Mouse (Mus musculus) kidney, embryonic 15.5 days (tissue): ENCODE measurements at regions not wholly inside any gene's neighbourhood (a gene's known extent, or its start where the extent isn't known, plus 50 kb on each side); places are given as distances from the start of the nearest gene placed in this dataset.

Experiments
- ATAC-seq: fragments of 200-750 bp; cut with Nextera tagmentation; replicated peaks from 2 replicates; pipeline ENCODE4 v1.8.0; 2017; ENCODE audit warnings: moderate TSS enrichment; ENCODE audit not compliant: low FRiP score
- H3K27ac ChIP-seq: fragments of 300-500 bp; sonication (generic); 2 replicates; pipeline ENCODE4 v1.5.1; 2015; ENCODE audit warnings: mild to moderate bottlenecking, inconsistent platforms
- H3K27me3 ChIP-seq: fragments of 300-500 bp; sonication (generic); 2 replicates; pipeline ENCODE4 v1.6.1; 2015; ENCODE audit warnings: inconsistent platforms
- H3K36me3 ChIP-seq: fragments of 300-500 bp; sonication (generic); 2 replicates; pipeline ENCODE4 v1.6.1; 2015; ENCODE audit warnings: inconsistent platforms
- H3K4me1 ChIP-seq: fragments of 300-500 bp; sonication (generic); 2 replicates; pipeline ENCODE4 v1.6.1; 2015; ENCODE audit warnings: inconsistent platforms
- H3K4me2 ChIP-seq: fragments of 300-500 bp; sonication (generic); 2 replicates; pipeline ENCODE4 v1.6.1; 2015; ENCODE audit warnings: moderate library complexity, mild to moderate bottlenecking, inconsistent platforms
- H3K4me3 ChIP-seq: fragments of 300-500 bp; sonication (generic); replicated peaks from 2 replicates; pipeline ENCODE4 v1.5.1; 2015; ENCODE audit warnings: mild to moderate bottlenecking, inconsistent platforms
- H3K9ac ChIP-seq: fragments of 300-500 bp; sonication (generic); 2 replicates; pipeline ENCODE4 v1.6.1; 2015; ENCODE audit warnings: mild to moderate bottlenecking, inconsistent platforms
- H3K9me3 ChIP-seq: fragments of 300-500 bp; sonication (generic); replicated peaks from 2 replicates; pipeline ENCODE4 v1.6.1; 2016; ENCODE audit warnings: inconsistent platforms
- WGBS: fragments of 180-500 bp; shearing (Covaris S2); methylation state at CpG from one replicate; pipeline ENCODE4 v1.1.7; 2015; ENCODE audit warnings: mixed read lengths; 5-methylcytosine and 5-hydroxymethylcytosine counted together

- H3K27ac ChIP-seq: no peak overlapping the region
- no peaks in the 10 kb centered on the region for H3K4me1 ChIP-seq
- H3K4me3 ChIP-seq: no peak overlapping the region
- H3K9ac ChIP-seq: no peak overlapping the region
- H3K36me3 ChIP-seq: no peaks in the 10 kb centered on the region
- no peaks in the 10 kb centered on the region for H3K27me3 ChIP-seq
- ATAC-seq: no peak
- 90% methylated on average over 2 of the region's 2 CpGs for WGBS
- no peak overlapping the region for H3K4me2 ChIP-seq
- no peaks in the 10 kb centered on the region for H3K9me3 ChIP-seq
These were observed 383.5 kb downstream of the Rps29 start for GRCm38 (mm10) chr12:68775503-68775902.

GRCm38 (mm10) chr12:68774800-68775199 is 384.2 kb downstream of the Rps29 start:
- 91% methylated on average over 8 of the region's 8 CpGs for WGBS
- no peaks in the 10 kb centered on the region for H3K27me3 ChIP-seq
- H3K4me3 ChIP-seq: no peak overlapping the region
- no peak overlapping the region for H3K27ac ChIP-seq
- no peak overlapping the region for H3K9ac ChIP-seq
- no peaks in the 10 kb centered on the region for H3K36me3 ChIP-seq
- no peak overlapping the region for H3K4me2 ChIP-seq
- no peaks in the 10 kb centered on the region for H3K9me3 ChIP-seq
- ATAC-seq: no peak
- H3K4me1 ChIP-seq: no peaks in the 10 kb centered on the region

- ATAC-seq: no peak
These were observed 400.5 kb downstream of the Rps29 start for GRCm38 (mm10) chr12:68758263-68759020.

GRCm38 (mm10) chr12:68728882-68729281 is 430.1 kb downstream of the Rps29 start:
- Histone ChIP-seq H3K27ac (no peak overlapping the region), H3K9me3 (no peaks in the 10 kb centered on the region), H3K4me1 (no peaks in the 10 kb centered on the region), H3K36me3 (no peaks in the 10 kb centered on the region), H3K27me3 (no peaks in the 10 kb centered on the region), H3K9ac (no peak overlapping the region), H3K4me3 (no peak overlapping the region), H3K4me2 (no peak overlapping the region)
- ATAC-seq: no peak
- WGBS: 55% methylated on average over 2 of the region's 2 CpGs

More at GRCm38 (mm10) chr12:68758263-68759020, 400.5 kb downstream of the Rps29 start:
- 88% methylated on average over 7 of the region's 7 CpGs for WGBS
- H3K4me1 ChIP-seq: no peaks in the 10 kb centered on the region
- no peaks in the 10 kb centered on the region for H3K36me3 ChIP-seq
- no peaks in the 10 kb centered on the region for H3K9me3 ChIP-seq
- H3K4me2 ChIP-seq: no peak overlapping the region
- no peak overlapping the region for H3K9ac ChIP-seq
- H3K4me3 ChIP-seq: no peak overlapping the region
- no peaks in the 10 kb centered on the region for H3K27me3 ChIP-seq
- H3K27ac ChIP-seq: no peak overlapping the region

GRCm38 (mm10) chr12:68718946-68719345 is 440.0 kb downstream of the Rps29 start:
- Histone ChIP-seq H3K4me2 (no peak overlapping the region), H3K27ac (no peak overlapping the region), H3K4me3 (no peak overlapping the region), H3K9ac (no peak overlapping the region), H3K4me1 (no peaks in the 10 kb centered on the region), H3K36me3 (no peaks in the 10 kb centered on the region), H3K27me3 (no peaks in the 10 kb centered on the region), H3K9me3 (no peaks in the 10 kb centered on the region)
- ATAC-seq: no peak

GRCm38 (mm10) chr12:68694275-68695267 is 464.4 kb downstream of the Rps29 start:
- no peak for ATAC-seq
- Histone ChIP-seq H3K9me3 (no peaks in the 10 kb centered on the region), H3K4me3 (no peak overlapping the region), H3K27me3 (no peaks in the 10 kb centered on the region), H3K36me3 (no peaks in the 10 kb centered on the region), H3K4me1 (peaks cover 4% of the 10 kb centered on the region; the same call in 1 of the 2 replicates), H3K4me2 (no peak overlapping the region), H3K9ac (no peak overlapping the region), H3K27ac (no peak overlapping the region)
- WGBS: 36% methylated on average over 11 of the region's 11 CpGs

GRCm38 (mm10) chr12:68688262-68688661 is 470.7 kb downstream of the Rps29 start:
- 53% methylated on average over 3 of the region's 3 CpGs for WGBS
- no peak overlapping the region for H3K4me2 ChIP-seq
- H3K36me3 ChIP-seq: no peaks in the 10 kb centered on the region
- no peaks in the 10 kb centered on the region for H3K9me3 ChIP-seq
- no peak overlapping the region for H3K4me3 ChIP-seq
- H3K27me3 ChIP-seq: no peaks in the 10 kb centered on the region
- H3K27ac ChIP-seq: no peak overlapping the region
- no peak overlapping the region for H3K9ac ChIP-seq
- ATAC-seq: no peak
- H3K4me1 ChIP-seq: no peaks in the 10 kb centered on the region

- Histone ChIP-seq H3K9me3 (no peaks in the 10 kb centered on the region), H3K36me3 (no peaks in the 10 kb centered on the region), H3K9ac (no peak overlapping the region), H3K4me1 (no peaks in the 10 kb centered on the region), H3K4me2 (no peak overlapping the region), H3K4me3 (no peak overlapping the region), H3K27ac (no peak overlapping the region), H3K27me3 (no peaks in the 10 kb centered on the region)
- ATAC-seq: no peak
- WGBS: 58% methylated on average over 1 of the region's 1 CpGs
These were observed 475.1 kb downstream of the Rps29 start for GRCm38 (mm10) chr12:68683897-68684296.

GRCm38 (mm10) chr12:68683176-68683575 is 475.8 kb downstream of the Rps29 start:
- Histone ChIP-seq H3K27ac (no peak overlapping the region), H3K4me2 (no peak overlapping the region), H3K4me3 (no peak overlapping the region), H3K36me3 (no peaks in the 10 kb centered on the region), H3K9me3 (no peaks in the 10 kb centered on the region), H3K27me3 (no peaks in the 10 kb centered on the region), H3K4me1 (no peaks in the 10 kb centered on the region), H3K9ac (no peak overlapping the region)
- ATAC-seq: no peak
- WGBS: 8% methylated on average over 4 of the region's 4 CpGs

GRCm38 (mm10) chr12:68680668-68681067 is 478.3 kb downstream of the Rps29 start:
- no peaks in the 10 kb centered on the region for H3K9me3 ChIP-seq
- H3K27ac ChIP-seq: no peak overlapping the region
- no peak overlapping the region for H3K9ac ChIP-seq
- 92% methylated on average over 3 of the region's 3 CpGs for whole genome bisulfite sequencing
- no peak overlapping the region for H3K4me2 ChIP-seq
- 0 out of 2 replicates have a peak, but pooled peaks cover 3% of the 10 kb centered on the region for H3K4me1 ChIP-seq
- ATAC-seq: no peak
- no peaks in the 10 kb centered on the region for H3K27me3 ChIP-seq
- H3K4me3 ChIP-seq: no peak overlapping the region
- no peaks in the 10 kb centered on the region for H3K36me3 ChIP-seq

- Histone ChIP-seq H3K27me3 (no peaks in the 10 kb centered on the region), H3K4me3 (peak overlapping the region; percentile 9; the same call in 1 of the 2 replicates), H3K36me3 (no peaks in the 10 kb centered on the region), H3K27ac (no peak overlapping the region), H3K9me3 (no peaks in the 10 kb centered on the region), H3K9ac (no peak overlapping the region), H3K4me1 (0 out of 2 replicates have a peak, but pooled peaks cover 3% of the 10 kb centered on the region), H3K4me2 (peak overlapping the region; percentile 46)
- WGBS: 43% methylated on average over 16 of the region's 16 CpGs
- ATAC-seq: peak; percentile 85
These were observed 482.8 kb downstream of the Rps29 start for GRCm38 (mm10) chr12:68676096-68676775.

GRCm38 (mm10) chr12:68672011-68672410 is 487.0 kb downstream of the Rps29 start:
- Histone ChIP-seq H3K36me3 (no peaks in the 10 kb centered on the region), H3K4me1 (0 out of 2 replicates have a peak, but pooled peaks cover 3% of the 10 kb centered on the region), H3K9ac (no peak overlapping the region), H3K27ac (no peak overlapping the region), H3K4me3 (no peak overlapping the region), H3K4me2 (no peak overlapping the region), H3K27me3 (no peaks in the 10 kb centered on the region), H3K9me3 (no peaks in the 10 kb centered on the region)
- ATAC-seq: no peak
- 74% methylated on average over 3 of the region's 3 CpGs for WGBS
